Mouse (Mus musculus): ENCODE results near the gene Dock6. TPM values are rescaled to one million over a fixed set of nuclear protein-coding genes. Genes with fewer than 3 reads are reported as not detected.
A peak's percentile ranks its signal among the peaks of the same experiment; 100 is the strongest.

The Dock6 gene
- total and polyA plus RNA-seq, 3 experiments = 0.79 to 3.6 (median 3.3) TPM

DNA sequence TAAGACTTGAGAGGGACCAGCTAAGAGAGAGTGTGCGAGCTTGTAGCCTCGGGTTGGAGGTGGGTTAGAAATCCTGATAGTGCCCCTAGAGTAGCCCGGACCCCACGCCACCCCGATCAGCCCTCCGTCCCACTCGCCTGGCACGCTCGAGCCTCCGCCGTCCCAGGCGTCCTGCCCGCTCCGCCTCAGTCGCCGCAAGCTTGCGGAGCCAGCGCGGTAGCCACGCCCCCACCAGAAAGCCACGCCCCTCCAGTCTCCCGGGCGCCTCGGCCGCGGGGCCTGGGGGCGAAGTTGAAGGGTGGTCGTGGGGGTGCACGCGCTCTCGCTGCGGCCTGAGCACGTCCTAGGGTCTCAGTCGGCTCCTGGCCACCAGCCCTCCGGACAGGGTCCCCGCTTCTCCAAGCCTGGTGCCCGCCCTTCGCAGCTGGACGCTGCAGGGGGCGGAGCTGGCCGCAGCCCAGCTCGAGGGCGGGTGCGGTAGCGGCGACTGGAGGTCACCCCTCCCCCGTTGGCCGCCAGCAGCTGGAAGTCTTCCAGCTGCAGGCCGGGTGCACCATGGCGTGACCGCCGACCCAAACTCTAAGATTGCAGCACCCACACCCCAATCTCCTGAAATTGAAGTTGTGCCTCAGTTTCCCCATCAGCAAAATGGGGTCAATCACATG lies 54.0 kb downstream of the Dock6 start, which contains the start of gene Kank2:
Gene Kank2, minus strand, starts transcription at position 400 of the 665 bp plus-strand sequence.
- Histone ChIP-seq H3K27me3 (replicated peaks) (peaks cover 28% of the 10 kb centered on the region), H3K4me3 (replicated peaks in 1 of 3; ENCODE audit: low read depth in 2 of 3, low read length in 2 of 3, poor library complexity in 1 of 3) (peak within 1 kb of the TSS; percentile 58 to 66 (median 60)), H3K79me2 (replicated peaks; ENCODE audit: control insufficient read depth, extremely low read depth, insufficient read depth, poor library complexity, severe bottlenecking) (no peaks in the 10 kb centered on the region), H3K36me3 (replicated peaks in 1 of 2; ENCODE audit: control insufficient read depth in 1 of 2, insufficient read depth in 1 of 2, low read length in 1 of 2) (peaks cover 0 to 5% of the 10 kb centered on the region in 2 experiments), H3K9ac (ENCODE audit: insufficient read depth, low read depth) (peak within 1 kb of the TSS; percentile 54), H3K9me3 (replicated peaks; ENCODE audit: low read length) (no peaks in the 10 kb centered on the region), H3K4me1 (ENCODE audit: control insufficient read depth in 1 of 2, insufficient read depth in 2 of 2) (peaks cover 0 to 15% of the 10 kb centered on the region in 2 experiments; a peak in 2 of 4 replicates), H3K27ac (ENCODE audit: insufficient read depth, low read depth) (no peak within 1 kb of the TSS), H3K4me2 (ENCODE audit: insufficient read depth, low read depth, poor library complexity, severe bottlenecking) (peak within 1 kb of the TSS; percentile 93)
- dilution Hi-C loops (cut with MboI; ENCODE audit: extremely low pct_ligation_motif_present, extremely low pct_unique_long_range_greater_than_20kb, low sequenced_read_pairs) = no loop called here
- in situ Hi-C loops (cut with MboI; ENCODE audit: low pct_ligation_motif_present, low pct_unique_long_range_greater_than_20kb, low sequenced_read_pairs) = no loop called here
- TF ChIP-seq SIN3A (IDR thresholded peaks at IDR 0.05; ENCODE audit: low read length) (peak; percentile 52; the same call in 1 of the 2 replicates), MAFK (IDR thresholded peaks at IDR 0.05; ENCODE audit: insufficient replicate concordance, low read length) (no peak), TCF12 (IDR thresholded peaks at IDR 0.05; ENCODE audit: low read depth, low read length) (peak; percentile 42; the same call in 1 of the 2 replicates), BHLHE40 (IDR thresholded peaks at IDR 0.05; ENCODE audit: low read depth, low read length) (peak; percentile 6; the same call in 1 of the 2 replicates), POLR2A (IDR thresholded peaks at IDR 0.05; ENCODE audit: low read depth, low read length) (peak; percentile 56), MAZ (IDR thresholded peaks at IDR 0.05; ENCODE audit: low read depth, low read length) (0 out of 2 replicates have a peak, but pooled peaks have one; percentile 24), USF1 (IDR thresholded peaks at IDR 0.05; ENCODE audit: low read depth, low read length) (no peak), MXI1 (IDR thresholded peaks at IDR 0.05; ENCODE audit: low read depth, low read length) (peak; percentile 14; the same call in 1 of the 2 replicates), ZKSCAN1 (IDR thresholded peaks at IDR 0.05; ENCODE audit: borderline replicate concordance, low read depth, low read length) (no peak)
- DNase-seq (ENCODE audit: extremely low read depth) = peak; percentile 49

DNA sequence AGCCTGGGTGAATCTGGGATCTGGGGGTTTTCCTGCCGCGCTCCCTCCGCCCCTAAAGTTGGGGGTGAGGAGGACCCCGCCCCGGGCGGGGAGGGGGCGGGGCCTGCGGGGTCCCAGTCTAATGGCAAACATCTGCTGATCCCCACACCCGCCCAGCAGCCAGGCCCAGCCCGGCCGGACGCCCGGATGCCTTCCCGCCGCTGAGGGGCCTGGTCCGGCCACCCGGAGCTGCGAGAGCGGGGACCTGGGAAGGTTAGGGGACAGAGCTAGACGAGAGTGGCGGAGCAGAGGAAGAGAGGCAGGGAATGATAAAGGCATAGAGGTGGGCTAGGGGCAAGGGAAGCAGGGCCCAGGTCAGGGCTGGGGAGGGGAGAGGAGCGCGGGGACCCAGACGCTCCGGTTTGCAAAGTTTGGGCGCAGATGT lies 54.5 kb downstream of the Dock6 start:
- H3K4me1 ChIP-seq (ENCODE audit: control insufficient read depth in 1 of 2, insufficient read depth in 2 of 2) = peaks cover 0 to 15% of the 10 kb centered on the region in 2 experiments; a peak in 2 of 4 replicates
- peak overlapping the region; percentile 58 to 66 (median 60) for H3K4me3 ChIP-seq (replicated peaks in 1 of 3; ENCODE audit: low read depth in 2 of 3, low read length in 2 of 3, poor library complexity in 1 of 3)
- peak overlapping the region; percentile 54 for H3K9ac ChIP-seq (ENCODE audit: insufficient read depth, low read depth)
- in situ Hi-C loops (cut with MboI; ENCODE audit: low pct_ligation_motif_present, low pct_unique_long_range_greater_than_20kb, low sequenced_read_pairs) = no loop called here
- no peak for TF ChIP-seq USF1 (IDR thresholded peaks at IDR 0.05; ENCODE audit: low read depth, low read length)
- TF ChIP-seq POLR2AphosphoS2 (IDR thresholded peaks at IDR 0.05; ENCODE audit: low read depth, low read length) = no peak
- no peak for TF ChIP-seq PAX5 (IDR thresholded peaks at IDR 0.05; ENCODE audit: low read length)
- no peak for TF ChIP-seq CTCF (conservative IDR thresholded peaks at IDR 0.05 in 1 of 2, IDR thresholded peaks at IDR 0.05 in 1 of 2; ENCODE audit: low read depth in 2 of 2, low read length in 2 of 2)
- TF ChIP-seq JUND (conservative IDR thresholded peaks at IDR 0.05; ENCODE audit: low read depth, low read length) = no peak
- no peak for TF ChIP-seq MYC (IDR thresholded peaks at IDR 0.05; ENCODE audit: low read depth, low read length)
- TF ChIP-seq TBP (conservative IDR thresholded peaks at IDR 0.05; ENCODE audit: low read depth, low read length) = no peak
- no peak for TF ChIP-seq NRF1 (IDR thresholded peaks at IDR 0.05; ENCODE audit: low read depth, low read length)
- peak overlapping the region; percentile 93 for H3K4me2 ChIP-seq (ENCODE audit: insufficient read depth, low read depth, poor library complexity, severe bottlenecking)
- no peak for DNase-seq (ENCODE audit: extremely low read depth)
- no peak overlapping the region for H3K27ac ChIP-seq (ENCODE audit: insufficient read depth, low read depth)
- dilution Hi-C loops (cut with MboI; ENCODE audit: extremely low pct_ligation_motif_present, extremely low pct_unique_long_range_greater_than_20kb, low sequenced_read_pairs) = no loop called here
- H3K36me3 ChIP-seq (replicated peaks in 1 of 2; ENCODE audit: control insufficient read depth in 1 of 2, insufficient read depth in 1 of 2, low read length in 1 of 2) = peaks cover 0 to 5% of the 10 kb centered on the region in 2 experiments
- H3K27me3 ChIP-seq (replicated peaks) = peaks cover 28% of the 10 kb centered on the region
- H3K79me2 ChIP-seq (replicated peaks; ENCODE audit: control insufficient read depth, extremely low read depth, insufficient read depth, poor library complexity, severe bottlenecking) = no peaks in the 10 kb centered on the region
- no peaks in the 10 kb centered on the region for H3K9me3 ChIP-seq (replicated peaks; ENCODE audit: low read length)
